Mouse (Mus musculus) CH12.LX (cell line): Measurements from ENCODE around the gene Sec14l4. TPM values are rescaled to one million over a fixed set of nuclear protein-coding genes. Genes with fewer than 3 reads are reported as not detected.

ENCODE experiments used
- DNase-seq: peaks from one replicate; pipeline ENCODE4 v3.0.0-alpha.2; 2013; ENCODE audit errors: extremely low read depth
- H3K27ac ChIP-seq: 2 replicates; pipeline ENCODE4 v1.5.1; 2012; ENCODE audit warnings: low read depth, mild to moderate bottlenecking, control low read depth, moderate library complexity; ENCODE audit not compliant: insufficient read depth
- H3K27me3 ChIP-seq: replicated peaks from 2 replicates; pipeline ENCODE3; 2012; ENCODE audit warnings: inconsistent platforms
- H3K36me3 ChIP-seq, 2 experiments: replicated peaks in 1 of 2; 2 replicates each; pipeline versions ENCODE3 to v1.6.1; 2012; ENCODE audit warnings: inconsistent platforms in 1 of 2, low read length in 1 of 2, mild to moderate bottlenecking in 1 of 2, mixed read lengths in 1 of 2, moderate library complexity in 1 of 2; ENCODE audit not compliant: control insufficient read depth in 1 of 2, insufficient read depth in 1 of 2
- H3K4me1 ChIP-seq, 2 experiments: 2 replicates each; pipeline ENCODE4 v1.6.1; 2012; ENCODE audit warnings: inconsistent platforms in 1 of 2, moderate library complexity in 1 of 2; ENCODE audit not compliant: insufficient read depth in 2 of 2, control insufficient read depth in 1 of 2
- H3K4me2 ChIP-seq: 2 replicates; pipeline ENCODE4 v1.6.1; 2012; ENCODE audit warnings: low read depth, mild to moderate bottlenecking, control low read depth; ENCODE audit not compliant: poor library complexity, insufficient read depth, severe bottlenecking
- H3K4me3 ChIP-seq, 3 experiments: fragments of 150-350 bp in 1 of 3; sonication (generic) in 1 of 3; replicated peaks in 1 of 3; 2 replicates each; pipeline versions ENCODE3 to v1.5.1; 2011 to 2012; ENCODE audit warnings: low read depth in 2 of 3, low read length in 2 of 3, mild to moderate bottlenecking in 2 of 3, moderate library complexity in 2 of 3, control low read depth in 1 of 3, improper control_type of control experiment in 1 of 3, inconsistent platforms in 1 of 3, mixed read lengths in 1 of 3; ENCODE audit not compliant: poor library complexity in 1 of 3
- H3K79me2 ChIP-seq: replicated peaks from 2 replicates; pipeline ENCODE4 v1.6.1; 2012; ENCODE audit warnings: mild to moderate bottlenecking, moderate library complexity; ENCODE audit not compliant: control insufficient read depth, poor library complexity, insufficient read depth, severe bottlenecking; ENCODE audit errors: extremely low read depth
- H3K9ac ChIP-seq: 2 replicates; pipeline ENCODE4 v1.6.1; 2012; ENCODE audit warnings: low read depth, mild to moderate bottlenecking, control low read depth, moderate library complexity; ENCODE audit not compliant: insufficient read depth
- H3K9me3 ChIP-seq: replicated peaks from 2 replicates; pipeline ENCODE3; 2012; ENCODE audit warnings: low read length, inconsistent platforms, mixed read lengths
- BHLHE40 ChIP-seq: IDR thresholded peaks from 2 replicates; pipeline ENCODE4 v1.6.1; 2011; ENCODE audit warnings: mild to moderate bottlenecking, low read depth, low read length, improper control_type of control experiment
- CHD1 ChIP-seq: IDR thresholded peaks from 2 replicates; pipeline ENCODE4 v1.6.1; 2012; ENCODE audit warnings: low read depth, low read length, improper control_type of control experiment, inconsistent platforms
- CHD2 ChIP-seq: IDR thresholded peaks from 2 replicates; pipeline ENCODE4 v1.6.1; 2011; ENCODE audit warnings: low read length, improper control_type of control experiment
- ETS1 ChIP-seq: conservative IDR thresholded peaks from 2 replicates; pipeline ENCODE4 v1.6.1; 2012; ENCODE audit warnings: low read depth, mild to moderate bottlenecking, inconsistent platforms, low read length, improper control_type of control experiment, moderate library complexity
- HCFC1 ChIP-seq: IDR thresholded peaks from 2 replicates; pipeline ENCODE4 v1.6.1; 2012; ENCODE audit warnings: low read depth, mild to moderate bottlenecking, inconsistent platforms, low read length, improper control_type of control experiment
- KAT2A ChIP-seq: IDR thresholded peaks from 2 replicates; pipeline ENCODE4 v1.6.1; 2012; ENCODE audit warnings: low read length, improper control_type of control experiment, inconsistent platforms; ENCODE audit not compliant: insufficient replicate concordance
- MAFK ChIP-seq: IDR thresholded peaks from 2 replicates; pipeline ENCODE4 v1.6.1; 2011; ENCODE audit warnings: low read length, improper control_type of control experiment; ENCODE audit not compliant: insufficient replicate concordance
- MAX ChIP-seq: IDR thresholded peaks from 2 replicates; pipeline ENCODE4 v1.6.1; 2011; ENCODE audit warnings: low read length, improper control_type of control experiment
- MAZ ChIP-seq: IDR thresholded peaks from 2 replicates; pipeline ENCODE4 v1.6.1; 2012; ENCODE audit warnings: low read depth, mild to moderate bottlenecking, inconsistent platforms, low read length, improper control_type of control experiment, moderate library complexity
- NELFE ChIP-seq: IDR thresholded peaks from 2 replicates; pipeline ENCODE4 v1.6.1; 2011; ENCODE audit warnings: low read depth, low read length, improper control_type of control experiment
- NRF1 ChIP-seq: IDR thresholded peaks from 2 replicates; pipeline ENCODE4 v1.6.1; 2014; ENCODE audit warnings: low read depth, mild to moderate bottlenecking, inconsistent platforms, low read length, improper control_type of control experiment, moderate library complexity
- PAX5 ChIP-seq: IDR thresholded peaks from 2 replicates; pipeline ENCODE4 v1.6.1; 2012; ENCODE audit warnings: low read length, inconsistent platforms, mixed read lengths
- POLR2AphosphoS2 ChIP-seq: IDR thresholded peaks from 2 replicates; pipeline ENCODE4 v1.6.1; 2011; ENCODE audit warnings: low read depth, low read length, improper control_type of control experiment
- RAD21 ChIP-seq: IDR thresholded peaks from 2 replicates; pipeline ENCODE4 v1.6.1; 2011; ENCODE audit warnings: low read depth, mild to moderate bottlenecking, low read length, improper control_type of control experiment, moderate library complexity
- RCOR1 ChIP-seq: conservative IDR thresholded peaks from 2 replicates; pipeline ENCODE4 v1.6.1; 2012; ENCODE audit warnings: low read depth, mild to moderate bottlenecking, inconsistent platforms, low read length, improper control_type of control experiment
- SIN3A ChIP-seq: IDR thresholded peaks from 2 replicates; pipeline ENCODE4 v1.6.1; 2012; ENCODE audit warnings: low read length, improper control_type of control experiment, inconsistent platforms
- SMC3 ChIP-seq: IDR thresholded peaks from 2 replicates; pipeline ENCODE4 v1.6.1; 2011; ENCODE audit warnings: low read depth, low read length, improper control_type of control experiment
- UBTF ChIP-seq: IDR thresholded peaks from 2 replicates; pipeline ENCODE4 v1.6.1; 2012; ENCODE audit warnings: low read depth, mild to moderate bottlenecking, inconsistent platforms, low read length, improper control_type of control experiment, moderate library complexity
- USF2 ChIP-seq: conservative IDR thresholded peaks from 2 replicates; pipeline ENCODE4 v1.6.1; 2011; ENCODE audit warnings: low read depth, low read length, improper control_type of control experiment
- ZNF384 ChIP-seq: IDR thresholded peaks from 2 replicates; pipeline ENCODE4 v1.6.1; 2012; ENCODE audit warnings: low read depth, low read length, improper control_type of control experiment, inconsistent platforms
- dilution Hi-C: fragments of 300-500 bp; cut with MboI; formaldehyde crosslinking; loops from 2 replicates; pipeline ENCODE4 v1.14.3; 2020; ENCODE audit warnings: low sequenced_read_pairs; ENCODE audit not compliant: extremely low pct_unique_long_range_greater_than_20kb, extremely low pct_ligation_motif_present
- in situ Hi-C: fragments of 300-500 bp; cut with MboI; formaldehyde crosslinking; loops from 3 replicates; pipeline ENCODE4 v1.14.3; 2019; ENCODE audit warnings: low sequenced_read_pairs, low pct_ligation_motif_present, low pct_unique_long_range_greater_than_20kb, mixed read lengths
- polyA plus RNA-seq: library from polyadenylated mRNA; unstranded; fragments of >175 nt; gene quantifications from 2 replicates; pipeline ENCODE4 v1.2.1, GENCODE M21; 2012; ENCODE audit warnings: low read depth; ENCODE audit not compliant: insufficient read length
- total RNA-seq, 2 experiments: library from RNA; depleted of rRNA; stranded (reverse); fragments of 300-350 nt in 1 of 2; fragments of >200 nt in 1 of 2; gene quantifications; 2 replicates each; pipeline ENCODE4 v1.2.3; 2012 to 2014

The Sec14l4 gene
- total and polyA plus RNA-seq, 3 experiments = 0.42 to 3.5 (median 0.47) TPM

GRCm38 (mm10) chr11:4027066-4027465 lies 4.2 kb upstream of the Sec14l4 start:
- peaks cover 12% of the 10 kb centered on the region for H3K27me3 ChIP-seq
- H3K9me3 ChIP-seq = peaks cover 6% of the 10 kb centered on the region
- H3K4me3 ChIP-seq = no peak overlapping the region
- TF ChIP-seq PAX5 (no peak), MAX (no peak), CHD1 (no peak), USF2 (no peak), POLR2AphosphoS2 (no peak), RCOR1 (no peak), NELFE (no peak)
- H3K27ac ChIP-seq = no peak overlapping the region
- H3K4me2 ChIP-seq = no peak overlapping the region
- no peaks in the 10 kb centered on the region for H3K79me2 ChIP-seq
- H3K36me3 ChIP-seq = no peaks in the 10 kb centered on the region
- dilution Hi-C loops (no loop called here), in situ Hi-C loops (no loop called here)
- H3K9ac ChIP-seq = no peak overlapping the region
- H3K4me1 ChIP-seq = peaks cover 13 to 19% of the 10 kb centered on the region in 2 experiments
- peak; percentile 24 for DNase-seq

- Histone ChIP-seq H3K27ac (no peak overlapping the region), H3K79me2 (no peaks in the 10 kb centered on the region), H3K4me1 (peaks cover 13 to 26% of the 10 kb centered on the region in 2 experiments), H3K27me3 (peaks cover 12% of the 10 kb centered on the region), H3K9ac (no peak overlapping the region), H3K4me3 (no peak overlapping the region), H3K36me3 (no peaks in the 10 kb centered on the region), H3K9me3 (peaks cover 2% of the 10 kb centered on the region), H3K4me2 (no peak overlapping the region)
- no peak for TF ChIP-seq KAT2A
- TF ChIP-seq PAX5 = no peak
- no peak for TF ChIP-seq MAZ
- no peak for TF ChIP-seq UBTF
- no peak for TF ChIP-seq NRF1
- no peak for TF ChIP-seq SIN3A
- TF ChIP-seq ZNF384 = no peak
- no peak for TF ChIP-seq HCFC1
- TF ChIP-seq RAD21 = no peak
- TF ChIP-seq SMC3 = no peak
- TF ChIP-seq ETS1 = no peak
- TF ChIP-seq MAFK = no peak
- TF ChIP-seq MAX = no peak
- TF ChIP-seq CHD2 = no peak
- TF ChIP-seq BHLHE40 = no peak
- dilution Hi-C loops = no loop called here
- DNase-seq = no peak
- in situ Hi-C loops = no loop called here
Measured at GRCm38 (mm10) chr11:4027561-4028334, 3.5 kb upstream of the Sec14l4 start.
